Mouse (Mus musculus): ENCODE data around the gene Oard1.

The Oard1 gene

DNA sequence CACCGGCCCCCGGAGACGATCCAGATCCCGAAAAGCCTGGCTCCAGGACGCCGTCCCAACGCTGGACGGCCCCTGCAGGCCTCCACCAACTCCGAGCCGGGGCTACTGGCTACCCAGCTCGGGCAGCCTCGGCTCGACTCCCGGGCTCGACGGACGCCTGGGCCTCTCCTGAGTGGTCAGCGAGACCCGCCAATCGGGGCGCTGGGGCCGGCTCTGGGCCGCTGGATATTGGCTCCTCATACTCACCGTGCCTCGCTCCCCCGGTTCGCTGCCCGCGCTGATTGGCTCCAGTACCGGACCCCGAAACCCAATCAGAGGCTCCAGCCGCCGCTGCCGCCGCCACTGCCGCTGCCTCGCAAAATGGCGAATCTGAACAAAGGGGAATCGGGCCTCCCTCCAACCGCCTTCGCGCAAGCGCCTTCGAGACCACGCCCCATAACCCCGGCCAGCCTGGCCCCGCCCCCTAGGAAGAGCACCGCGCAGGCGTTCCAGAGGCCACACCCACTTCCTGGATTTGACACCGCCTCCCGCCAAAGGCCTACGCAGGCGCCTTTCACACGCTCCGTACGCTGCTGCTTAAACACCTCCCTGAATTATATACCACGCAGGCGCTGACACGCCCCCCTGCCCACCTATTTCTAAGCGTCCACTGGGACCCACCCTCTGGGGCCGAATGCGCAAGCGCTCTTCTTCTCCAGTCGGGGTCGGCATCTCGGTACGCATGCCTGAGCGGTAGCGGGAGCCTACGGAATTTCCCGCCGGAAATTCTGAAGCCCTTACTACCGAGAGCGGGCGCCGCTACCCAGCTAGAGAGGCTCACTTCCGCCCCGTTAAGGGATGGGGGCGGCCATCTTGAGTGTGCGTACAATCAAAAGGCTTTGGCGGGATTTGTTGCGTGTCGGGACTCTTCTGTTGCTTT, at the start of gene Oard1, which contains the start of gene Nfya:
Gene Oard1 (plus strand): TSS at position 635 of the 919 bp plus-strand sequence.
Gene Nfya (minus strand): TSS at position 527 of the 919 bp plus-strand sequence.
- in situ Hi-C loops (cut with MboI; ENCODE audit: low sequenced_read_pairs): loop anchor here (10.0 kb wide), 1 partner anchor 995 kb away; no protein-coding TSS in a partner anchor

DNA sequence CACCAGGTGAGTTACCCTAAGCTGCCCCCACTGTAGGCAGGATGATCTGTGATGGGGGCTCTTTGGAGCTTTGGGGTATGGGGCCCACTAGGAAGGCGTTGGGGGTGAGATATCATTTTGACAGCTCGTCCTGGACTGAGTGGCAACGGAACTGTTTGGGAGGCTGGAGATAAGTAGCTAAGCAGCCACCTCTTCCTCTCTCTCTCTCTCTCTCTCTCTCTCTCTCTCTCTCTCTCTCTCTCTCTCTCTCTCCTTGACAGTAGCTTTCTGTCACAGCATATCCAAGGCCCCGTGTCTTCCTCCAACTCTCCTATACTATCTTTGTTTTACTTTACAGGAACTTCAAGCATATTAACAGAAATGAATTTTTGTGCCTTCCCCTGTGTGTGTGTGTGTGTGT, 49.4 kb upstream of the Oard1 start:
- in situ Hi-C loops (cut with MboI; ENCODE audit: low sequenced_read_pairs): no loop called here

DNA sequence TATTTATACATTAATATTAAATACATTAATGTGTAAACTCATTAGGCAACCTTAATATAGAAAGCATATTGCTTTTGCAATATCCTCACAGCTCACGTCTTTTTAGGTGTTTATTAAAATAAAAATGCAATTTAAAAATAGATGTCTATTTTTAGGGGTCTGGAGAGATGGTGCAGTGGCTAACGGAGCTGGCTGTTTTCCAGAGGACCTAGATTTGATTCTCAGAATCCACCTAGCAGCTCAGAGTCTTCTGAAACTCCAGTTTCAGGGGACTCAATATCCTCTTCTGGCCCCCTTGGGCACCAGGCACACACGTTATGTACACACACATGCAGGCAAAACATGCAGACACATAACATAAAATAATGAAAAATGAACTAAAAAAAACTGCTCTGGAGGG, 47.5 kb upstream of the Oard1 start:
- in situ Hi-C loops (cut with MboI; ENCODE audit: low sequenced_read_pairs): no loop called here

DNA sequence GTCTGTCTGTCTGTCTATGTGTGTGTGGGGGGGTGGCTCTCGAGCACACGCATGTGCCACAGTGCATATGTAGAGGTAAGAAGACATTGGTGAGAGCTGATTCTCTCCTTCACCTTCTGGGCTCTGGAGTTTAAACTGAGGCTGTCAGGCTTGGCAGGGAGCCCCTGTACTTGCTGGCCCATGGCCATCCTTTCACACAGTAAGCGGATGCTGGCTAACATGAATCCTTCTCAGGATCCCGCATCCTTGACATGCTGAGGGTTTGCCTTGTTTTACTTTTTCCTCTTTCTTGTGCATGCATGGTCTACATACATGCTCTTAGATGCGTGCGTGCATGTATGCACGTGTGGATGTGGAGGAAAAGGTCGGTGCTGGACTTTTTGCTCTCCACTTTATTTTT, 46.8 kb upstream of the Oard1 start:
- in situ Hi-C loops (cut with MboI; ENCODE audit: low sequenced_read_pairs): no loop called here

DNA sequence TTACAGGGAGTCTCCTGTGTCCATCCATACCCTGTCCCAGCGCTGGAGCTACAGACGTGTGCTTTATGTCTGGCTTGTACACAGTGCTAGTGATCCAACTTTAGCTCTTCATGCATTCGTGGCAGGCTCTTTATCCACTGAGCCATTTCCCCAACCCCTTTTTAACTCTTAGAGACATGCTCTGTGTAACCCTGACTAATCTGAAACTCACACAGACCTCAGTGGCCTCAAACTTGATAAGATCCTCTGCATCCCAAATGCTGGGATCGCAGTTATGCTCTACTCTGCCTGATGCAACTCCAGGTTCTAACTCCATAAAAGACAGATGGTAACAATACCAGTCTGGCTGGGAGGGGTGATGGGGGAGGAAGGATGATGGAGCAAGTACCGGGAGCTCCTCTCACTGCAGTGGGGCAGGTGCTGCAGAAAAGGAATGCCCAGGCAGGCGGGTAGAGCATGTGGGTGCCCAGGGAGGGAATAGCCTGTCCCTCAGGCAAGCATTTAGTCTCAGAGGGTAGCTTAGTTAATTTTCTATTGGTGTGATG, 46.3 kb upstream of the Oard1 start:
- in situ Hi-C loops (cut with MboI; ENCODE audit: low sequenced_read_pairs): no loop called here

DNA sequence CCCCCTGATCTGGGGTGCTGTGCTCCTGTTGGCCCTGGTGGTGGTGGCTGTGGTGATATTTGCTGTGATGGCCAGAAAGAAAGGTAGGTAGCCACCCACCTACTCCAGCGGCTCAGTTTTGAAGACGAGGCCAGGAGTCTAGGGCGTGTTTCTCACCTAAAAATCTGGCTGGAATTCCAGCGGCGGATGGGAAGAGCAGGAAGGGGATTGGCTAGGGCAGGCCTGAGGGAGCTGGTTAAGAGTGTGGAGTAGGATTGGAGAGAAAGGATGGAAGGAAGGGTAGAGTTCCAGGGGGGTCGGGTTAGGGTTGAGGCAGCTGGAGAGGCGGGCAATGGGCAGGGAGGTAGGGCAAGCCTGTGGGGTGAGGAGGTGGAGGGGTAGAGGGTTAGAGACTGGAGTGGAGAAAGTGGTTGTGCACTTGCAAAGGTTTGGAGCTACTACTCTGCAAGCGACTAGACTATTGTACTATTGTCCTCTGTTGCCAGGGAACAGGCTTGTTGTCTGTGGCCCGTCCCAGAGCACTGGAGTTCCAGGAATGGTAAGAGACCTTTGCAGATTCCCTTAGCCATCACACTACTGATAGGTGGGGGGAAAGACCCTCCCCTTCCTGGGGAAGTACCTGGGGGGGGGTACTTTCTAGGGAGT, 44.2 kb upstream of the Oard1 start:
- in situ Hi-C loops (cut with MboI; ENCODE audit: low sequenced_read_pairs): no loop called here

DNA sequence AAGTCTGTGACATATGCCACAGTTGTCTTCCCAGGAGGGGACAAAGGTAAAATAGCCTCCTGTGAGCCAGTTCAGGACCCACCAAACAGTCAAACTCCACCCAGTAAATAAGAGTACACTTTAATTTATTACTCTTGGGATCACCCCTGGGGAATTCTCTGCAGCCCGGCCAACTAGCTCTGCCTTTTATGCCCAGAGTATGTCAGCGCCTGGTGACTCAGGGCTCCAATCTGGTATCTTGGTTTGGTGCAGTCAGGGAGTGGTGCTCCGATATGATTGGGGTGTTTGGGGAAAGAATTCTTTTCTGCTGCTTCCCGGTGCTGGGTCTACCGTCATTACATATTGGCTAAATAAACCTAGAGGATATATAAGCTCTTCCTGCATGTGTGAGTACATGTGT, 43.0 kb upstream of the Oard1 start:
- in situ Hi-C loops (cut with MboI; ENCODE audit: low sequenced_read_pairs): no loop called here

DNA sequence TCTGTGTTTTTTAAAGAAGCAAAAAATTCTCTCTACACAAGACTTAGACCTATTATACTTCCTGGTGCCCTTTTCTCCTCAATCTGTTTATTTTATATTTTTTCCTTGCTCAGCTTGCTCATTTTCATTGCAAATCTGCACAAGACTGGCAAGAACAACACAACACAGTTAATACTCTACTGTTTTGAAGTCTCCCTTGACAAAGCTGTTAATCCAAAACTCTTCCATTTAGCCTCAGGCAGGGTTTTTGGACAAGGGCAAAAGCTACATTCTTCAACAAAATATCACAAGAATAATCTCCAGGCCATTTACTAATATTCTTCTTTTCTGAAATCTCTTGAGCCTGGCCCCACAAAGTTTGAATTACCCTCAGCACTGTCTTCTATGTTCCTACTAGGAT, 38.2 kb upstream of the Oard1 start:
- in situ Hi-C loops (cut with MboI; ENCODE audit: low sequenced_read_pairs): no loop called here

DNA sequence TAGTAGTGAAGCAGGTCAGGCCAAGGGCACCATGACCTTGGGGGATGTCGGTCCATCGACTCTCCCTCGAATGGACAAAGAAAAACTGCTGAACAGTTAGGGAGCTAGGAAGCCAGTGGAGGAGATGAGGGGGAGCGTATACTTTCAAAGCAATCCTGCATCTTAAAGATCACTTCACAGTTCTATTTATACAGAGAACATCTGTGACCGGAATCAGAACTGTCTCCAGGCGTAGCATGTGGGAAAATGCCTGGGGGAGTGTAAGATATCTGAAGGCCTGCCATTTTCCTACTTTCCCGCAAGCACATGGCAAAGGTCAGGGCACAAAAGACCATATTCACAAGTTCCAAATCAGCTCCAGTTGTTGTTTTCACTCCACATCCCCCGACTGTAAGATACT, 36.8 kb upstream of the Oard1 start:
- in situ Hi-C loops (cut with MboI; ENCODE audit: low sequenced_read_pairs): no loop called here

DNA sequence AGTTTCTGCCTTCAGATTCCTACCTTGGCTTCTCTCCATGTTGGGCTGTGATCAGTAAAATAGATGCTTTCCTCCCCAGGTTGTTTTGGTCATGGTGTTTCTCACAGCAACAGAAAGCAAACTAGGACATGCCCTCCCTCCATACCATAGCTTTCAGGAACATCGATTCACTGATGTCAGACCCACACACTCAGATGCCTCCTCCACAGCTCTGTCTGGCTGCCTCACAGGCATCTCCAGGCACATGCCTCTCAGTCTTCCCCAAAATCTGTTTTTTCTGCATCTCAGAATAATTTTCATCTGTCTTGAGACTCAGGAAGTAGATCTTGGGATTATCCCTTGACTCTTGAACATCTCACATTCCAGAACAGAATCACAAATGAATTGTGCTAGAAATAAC, 33.7 kb upstream of the Oard1 start:
- in situ Hi-C loops (cut with MboI; ENCODE audit: low sequenced_read_pairs): no loop called here

DNA sequence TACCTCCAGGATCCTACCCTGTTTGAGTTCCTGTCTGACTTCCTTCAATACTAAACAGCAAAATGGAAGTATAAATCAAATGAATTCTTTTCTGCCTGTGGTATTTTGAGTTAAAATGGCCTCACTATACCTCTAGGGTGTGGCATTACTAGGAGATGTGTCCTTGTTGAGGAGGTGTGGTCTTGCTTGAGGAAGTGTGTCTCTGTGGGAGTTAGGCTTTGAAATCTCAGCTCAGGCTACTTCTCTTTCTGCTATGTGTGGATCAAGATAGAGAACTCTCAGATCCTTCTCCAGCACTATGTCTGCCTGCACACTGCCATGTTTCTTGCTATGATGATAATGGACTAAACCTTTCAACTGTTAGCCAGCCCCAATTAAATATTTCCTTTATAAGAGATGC, 30.8 kb upstream of the Oard1 start:
- in situ Hi-C loops (cut with MboI; ENCODE audit: low sequenced_read_pairs): no loop called here

DNA sequence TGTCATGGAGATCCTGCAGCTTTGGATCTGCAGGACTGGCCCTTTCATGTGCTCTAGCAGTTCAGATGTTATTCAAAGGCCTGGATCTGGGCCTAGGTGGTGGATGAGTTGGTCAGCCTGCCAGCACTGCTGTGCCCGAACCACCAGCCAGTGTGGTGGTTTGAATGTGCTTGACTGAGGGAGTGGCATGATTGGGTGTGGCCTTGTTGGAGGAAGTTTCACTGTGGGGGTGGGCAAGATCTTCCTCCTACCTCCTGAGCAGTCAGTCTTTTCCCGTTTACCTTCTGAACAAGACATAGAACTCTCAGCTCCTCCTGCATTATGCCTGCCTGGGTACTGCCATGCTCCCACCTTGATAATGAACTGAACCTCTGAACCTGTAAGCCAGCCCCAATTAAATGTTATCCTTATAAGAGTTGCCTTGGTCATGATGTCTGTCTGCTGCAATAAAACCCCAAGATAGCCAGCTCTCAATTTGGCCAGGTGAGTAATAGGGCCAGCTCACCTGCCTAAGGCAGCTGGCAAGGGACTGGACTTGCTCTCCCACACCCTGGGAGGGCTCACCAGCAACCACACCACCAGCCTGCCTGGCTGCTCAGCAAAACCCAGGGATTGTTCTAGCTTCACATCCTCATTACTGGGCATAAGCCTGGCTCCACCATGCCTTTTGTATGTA, 23.9 kb upstream of the Oard1 start:
- in situ Hi-C loops (cut with MboI; ENCODE audit: low sequenced_read_pairs): no loop called here

DNA sequence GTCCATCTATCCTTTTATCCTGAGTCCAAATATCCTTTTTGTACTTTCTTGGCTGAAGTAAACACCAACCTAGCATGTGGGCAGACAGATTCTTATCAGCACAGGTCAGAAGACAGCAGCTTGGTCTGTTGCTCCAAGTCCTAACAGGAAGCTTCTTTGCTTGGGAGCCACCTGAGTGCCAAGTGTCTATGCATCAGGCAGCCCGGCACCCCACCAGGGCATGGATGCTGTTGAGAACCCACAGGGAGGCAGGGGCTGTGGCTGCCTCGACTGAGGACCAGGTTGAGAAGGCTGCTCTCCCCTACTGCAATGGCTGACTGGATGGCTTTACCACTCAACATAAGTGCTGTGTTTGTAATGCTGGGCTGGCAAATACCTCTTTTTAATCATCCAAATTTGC, 21.1 kb upstream of the Oard1 start:
- in situ Hi-C loops (cut with MboI; ENCODE audit: low sequenced_read_pairs): no loop called here

DNA sequence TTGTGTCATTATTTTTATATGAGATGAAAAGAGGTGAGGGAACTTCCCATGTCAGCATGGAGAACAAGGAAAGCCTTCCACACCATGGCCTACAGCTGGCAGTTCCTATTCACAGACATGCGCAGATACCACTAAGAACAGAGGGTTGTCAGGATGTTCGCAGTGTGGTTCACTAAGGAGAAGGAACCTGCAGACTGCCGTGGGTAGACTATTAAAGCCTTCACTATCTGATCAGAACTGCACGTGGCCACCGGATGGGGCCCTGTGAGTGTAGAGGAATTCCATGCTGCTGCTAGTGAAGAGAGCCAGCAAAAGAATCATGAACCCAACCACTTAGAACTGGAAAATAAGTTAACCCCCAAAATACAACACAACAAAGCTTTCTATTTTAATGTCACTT, 20.4 kb upstream of the Oard1 start:
- in situ Hi-C loops (cut with MboI; ENCODE audit: low sequenced_read_pairs): no loop called here

DNA sequence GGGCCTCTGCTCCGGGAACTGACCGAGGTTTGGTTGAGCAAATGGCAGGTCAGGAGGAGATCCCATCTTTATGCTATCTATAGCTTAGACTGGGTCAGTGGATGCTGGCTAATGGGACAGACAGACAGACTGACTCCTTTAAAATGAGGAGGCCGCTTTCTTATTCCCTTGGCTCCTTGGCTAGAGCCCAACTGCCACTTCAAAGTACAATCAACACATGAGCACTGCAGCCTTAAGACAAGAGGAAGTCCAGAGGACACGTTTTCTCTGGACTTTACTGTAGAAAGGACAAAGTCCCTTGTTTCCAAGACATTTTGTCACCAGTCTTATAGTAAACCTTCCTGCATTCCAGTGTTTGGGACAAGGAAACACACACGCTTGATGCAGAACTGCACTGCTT, 18.4 kb upstream of the Oard1 start:
- in situ Hi-C loops (cut with MboI; ENCODE audit: low sequenced_read_pairs): no loop called here

DNA sequence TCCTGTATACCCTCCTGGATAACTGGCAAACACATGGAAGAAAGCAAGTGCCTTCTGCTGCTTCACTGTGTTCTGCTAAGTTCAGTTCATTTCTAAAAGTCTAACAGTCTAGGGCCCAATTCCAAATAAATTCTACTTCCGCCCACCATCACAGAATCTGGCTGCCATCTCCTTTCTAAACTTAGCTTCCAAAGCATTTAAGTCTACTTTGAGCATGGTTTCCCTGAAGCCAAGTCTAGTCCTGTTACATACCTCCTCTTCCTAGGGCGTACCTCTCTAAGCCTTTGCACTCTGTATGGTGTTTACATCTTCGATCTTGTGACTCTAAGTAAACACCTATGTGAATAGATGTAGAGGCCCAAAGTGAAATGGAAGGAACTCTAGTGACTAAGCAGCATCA, 17.2 kb upstream of the Oard1 start:
- in situ Hi-C loops (cut with MboI; ENCODE audit: low sequenced_read_pairs): no loop called here

DNA sequence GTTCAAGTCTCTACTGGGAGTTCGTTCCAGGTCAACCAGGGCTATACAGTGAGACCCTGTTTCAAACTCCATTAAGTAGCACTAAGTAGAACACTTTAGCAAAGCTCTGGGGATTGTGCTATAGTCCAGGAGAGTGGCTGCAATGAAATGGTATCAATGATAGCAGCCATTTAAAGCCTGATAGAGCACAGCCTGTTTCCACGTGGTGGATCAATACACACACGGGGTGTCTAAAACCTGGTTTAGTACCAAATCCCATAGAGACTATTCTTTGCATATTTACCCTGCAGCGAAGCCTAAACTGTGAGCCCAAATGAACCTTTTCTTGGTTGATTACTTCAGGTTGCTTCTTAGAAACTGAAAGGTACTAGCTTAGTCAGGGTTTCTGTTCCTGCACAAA, 8.1 kb upstream of the Oard1 start:
- in situ Hi-C loops (cut with MboI; ENCODE audit: low sequenced_read_pairs): no loop called here

DNA sequence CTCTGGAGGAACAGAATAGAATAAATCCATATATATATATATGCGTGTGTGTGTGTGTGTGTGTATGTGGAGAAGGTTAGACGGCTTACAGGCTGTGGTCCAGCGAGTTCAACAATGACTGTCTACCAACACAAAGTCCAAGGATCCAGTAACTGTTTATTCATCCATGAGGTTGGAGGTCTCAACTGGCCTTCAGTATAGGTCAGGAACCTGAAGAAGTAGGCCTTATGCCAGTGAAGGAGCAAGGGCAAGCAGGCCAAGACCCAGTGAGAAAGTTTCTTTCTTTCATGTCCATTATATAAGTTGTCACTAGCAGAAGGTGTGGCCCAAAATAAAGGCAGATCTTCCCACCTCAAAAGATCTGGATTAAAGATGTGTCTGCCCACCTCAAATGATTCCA, 7.1 kb upstream of the Oard1 start:
- in situ Hi-C loops (cut with MboI; ENCODE audit: low sequenced_read_pairs): no loop called here

DNA sequence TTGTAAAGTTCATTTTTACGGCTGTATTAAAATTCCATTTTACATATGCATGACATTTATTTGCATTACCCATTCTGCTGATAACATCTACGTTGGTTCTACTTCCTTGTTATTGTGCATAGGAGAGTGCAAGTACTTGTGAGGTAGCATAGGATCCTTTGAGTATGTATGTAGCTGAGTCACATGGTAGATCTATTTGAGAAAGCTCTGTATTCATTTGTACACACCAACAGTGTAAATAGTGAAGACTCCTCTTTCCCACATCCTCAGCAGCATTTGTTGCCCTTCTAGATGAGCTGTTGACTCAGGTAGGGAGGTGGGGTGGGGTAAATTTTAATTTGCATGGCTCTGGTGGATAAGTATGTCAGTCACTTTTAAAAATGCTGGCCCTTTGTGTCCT, 6.0 kb upstream of the Oard1 start:
- in situ Hi-C loops (cut with MboI; ENCODE audit: low sequenced_read_pairs): no loop called here

DNA sequence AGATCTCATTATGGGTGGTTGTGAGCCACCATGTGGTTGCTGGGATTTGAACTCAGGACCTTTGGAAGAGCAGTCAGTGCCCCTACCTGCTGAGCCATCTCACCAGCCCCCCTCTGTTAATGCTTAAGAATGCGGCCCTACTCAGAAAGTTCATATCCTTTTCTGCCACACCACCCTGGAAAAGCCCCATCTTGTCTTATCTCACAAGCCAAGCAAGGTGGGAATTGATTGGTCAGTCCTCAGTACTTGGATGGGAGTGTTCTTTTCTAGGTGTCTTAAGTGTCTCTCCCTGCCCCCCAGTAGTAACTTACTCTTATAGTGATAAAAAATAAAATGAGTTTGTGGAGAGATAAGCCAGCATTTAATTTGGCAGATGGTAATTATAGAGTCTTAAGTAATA, 5.1 kb upstream of the Oard1 start:
- in situ Hi-C loops (cut with MboI; ENCODE audit: low sequenced_read_pairs): no loop called here

DNA sequence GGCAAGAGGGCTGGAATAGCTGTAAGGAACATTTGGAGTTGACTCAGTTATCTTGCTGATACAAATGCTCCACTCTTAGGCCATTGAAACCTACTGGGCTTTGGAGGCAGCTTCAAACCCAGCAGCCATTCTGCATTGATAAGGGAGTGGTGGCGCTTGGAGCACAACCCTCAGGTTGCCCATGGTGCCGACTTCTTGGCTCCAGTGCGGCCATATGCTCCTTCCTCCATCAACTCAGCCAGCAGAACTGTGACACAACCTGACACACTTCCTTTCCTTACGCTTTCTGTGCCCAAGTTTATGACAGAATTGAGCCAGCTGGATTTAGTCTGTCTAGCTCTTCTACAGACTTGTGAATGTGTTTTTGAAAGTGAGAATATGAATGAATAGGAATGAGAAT, 2.7 kb upstream of the Oard1 start:
- in situ Hi-C loops (cut with MboI; ENCODE audit: low sequenced_read_pairs): no loop called here

Data from CH12F3 (cell line).